Mouse (Mus musculus) gastrocnemius, postnatal 25 days (tissue): ENCODE results near the gene Sox2. TPM values are rescaled to one million over a fixed set of nuclear protein-coding genes. Genes with fewer than 3 reads are reported as not detected.

ENCODE experiments used
- DNase-seq: peaks from one replicate; pipeline ENCODE4 v3.0.0; 2022
- total RNA-seq, 2 experiments: library from RNA; stranded (reverse); gene quantifications; 1 replicate in 1 of 2; 2 replicates in 1 of 2; pipeline ENCODE4 v1.2.3; 2021

Gene Sox2
- total RNA-seq, 2 experiments from 2014 or later, result not detected

DNA sequence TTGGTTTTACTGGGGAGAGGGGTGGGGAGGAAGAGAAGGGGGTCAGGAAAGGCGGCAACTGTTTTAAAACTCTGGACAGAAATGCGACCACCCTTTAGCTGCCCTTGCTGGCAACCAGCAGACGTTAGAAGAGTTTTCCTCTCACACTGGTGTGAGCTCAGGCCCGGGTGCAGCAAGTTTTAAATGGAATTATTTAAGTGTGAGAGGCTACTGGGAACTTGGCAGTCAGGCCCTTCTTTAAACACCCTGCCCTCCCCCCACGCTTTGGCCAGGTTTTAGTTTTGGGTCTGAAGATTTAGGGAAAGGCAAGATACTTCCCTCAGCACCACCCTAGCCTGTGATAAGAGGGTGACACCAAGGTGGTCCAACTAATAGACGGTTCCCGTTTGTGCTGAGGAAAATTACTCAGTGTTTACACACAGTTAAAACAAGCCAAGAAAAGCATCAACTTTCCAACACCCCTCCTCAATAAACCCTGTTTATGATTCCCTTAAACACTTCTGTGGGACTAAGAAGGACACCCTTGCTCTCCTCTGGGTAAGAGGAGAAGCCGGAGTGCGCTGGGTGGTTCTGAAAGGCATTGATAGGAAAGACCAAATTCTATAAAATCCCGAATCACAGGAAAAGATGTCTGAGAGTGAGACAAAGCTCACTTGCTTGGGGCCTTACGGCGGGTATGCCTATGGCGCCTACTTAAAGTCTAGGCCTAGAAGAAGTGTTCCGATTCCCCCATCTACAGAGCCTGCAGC lies 10.5 kb downstream of the Sox2 start:
- DNase-seq, result no peak

DNA sequence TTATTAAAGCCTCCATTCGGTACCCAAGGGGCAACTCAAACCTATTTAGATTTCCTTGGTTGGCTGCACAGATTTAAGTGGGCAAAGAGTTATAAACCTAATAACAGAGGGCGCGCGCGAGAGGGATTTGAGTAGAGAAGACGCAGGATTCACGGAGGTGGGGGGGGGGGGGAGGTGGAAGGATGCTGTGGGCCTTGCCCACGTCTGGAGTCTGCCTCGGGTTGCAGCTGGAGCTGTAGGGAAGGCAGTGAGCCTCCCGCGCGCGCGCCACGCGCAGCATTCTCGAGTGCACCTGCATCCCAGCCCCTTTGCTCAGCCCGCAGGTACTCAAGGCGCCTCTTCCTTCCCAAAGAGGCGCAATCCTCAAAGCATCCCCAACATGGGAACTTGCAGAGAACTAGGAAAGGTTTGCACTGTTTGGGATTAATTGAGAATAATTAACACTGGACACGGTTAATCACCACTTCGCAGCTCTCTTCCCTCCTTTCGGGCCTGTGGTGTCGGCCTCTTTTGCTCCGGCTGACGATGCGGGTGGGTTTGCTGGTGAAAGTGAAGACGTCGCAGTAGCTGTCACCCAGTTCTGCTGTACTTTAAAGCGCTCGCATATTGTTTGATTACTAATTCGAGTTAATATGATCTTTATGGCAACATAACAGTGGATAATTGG lies 11.3 kb downstream of the Sox2 start:
- no peak for DNase-seq

DNA sequence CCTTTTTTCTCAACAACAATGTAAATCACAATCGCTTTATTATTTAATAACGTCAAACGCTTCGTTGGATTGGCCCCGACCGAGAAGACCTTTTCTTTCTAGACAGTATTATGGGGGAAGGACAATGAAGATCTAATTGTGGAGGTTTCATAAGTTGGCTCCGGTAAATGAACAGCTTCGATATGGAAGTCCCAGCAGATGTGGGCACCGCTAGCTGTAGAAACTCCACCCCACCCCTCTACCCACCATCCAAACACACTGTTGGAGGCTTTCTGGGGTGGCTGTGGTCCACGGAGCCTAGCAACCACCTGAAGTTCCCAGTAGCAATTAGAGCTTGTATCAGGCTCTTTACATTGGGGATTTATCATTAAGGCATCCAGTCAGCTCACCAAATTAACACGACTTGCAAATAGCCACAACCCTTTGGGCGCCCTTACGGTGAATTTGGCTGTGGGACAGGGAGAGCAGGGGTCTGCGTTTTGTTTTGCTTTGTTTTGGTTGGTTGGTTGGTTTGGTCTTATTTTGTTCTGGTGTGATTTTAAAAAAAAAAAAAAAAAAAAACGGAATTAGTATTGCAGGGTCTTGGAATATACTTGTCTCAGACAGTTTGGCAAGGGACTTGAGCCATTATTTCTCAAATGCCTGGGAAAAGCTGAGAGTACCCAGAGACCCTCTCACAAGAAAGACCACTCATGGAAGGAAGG lies 12.0 kb downstream of the Sox2 start:
- DNase-seq, result no peak

DNA sequence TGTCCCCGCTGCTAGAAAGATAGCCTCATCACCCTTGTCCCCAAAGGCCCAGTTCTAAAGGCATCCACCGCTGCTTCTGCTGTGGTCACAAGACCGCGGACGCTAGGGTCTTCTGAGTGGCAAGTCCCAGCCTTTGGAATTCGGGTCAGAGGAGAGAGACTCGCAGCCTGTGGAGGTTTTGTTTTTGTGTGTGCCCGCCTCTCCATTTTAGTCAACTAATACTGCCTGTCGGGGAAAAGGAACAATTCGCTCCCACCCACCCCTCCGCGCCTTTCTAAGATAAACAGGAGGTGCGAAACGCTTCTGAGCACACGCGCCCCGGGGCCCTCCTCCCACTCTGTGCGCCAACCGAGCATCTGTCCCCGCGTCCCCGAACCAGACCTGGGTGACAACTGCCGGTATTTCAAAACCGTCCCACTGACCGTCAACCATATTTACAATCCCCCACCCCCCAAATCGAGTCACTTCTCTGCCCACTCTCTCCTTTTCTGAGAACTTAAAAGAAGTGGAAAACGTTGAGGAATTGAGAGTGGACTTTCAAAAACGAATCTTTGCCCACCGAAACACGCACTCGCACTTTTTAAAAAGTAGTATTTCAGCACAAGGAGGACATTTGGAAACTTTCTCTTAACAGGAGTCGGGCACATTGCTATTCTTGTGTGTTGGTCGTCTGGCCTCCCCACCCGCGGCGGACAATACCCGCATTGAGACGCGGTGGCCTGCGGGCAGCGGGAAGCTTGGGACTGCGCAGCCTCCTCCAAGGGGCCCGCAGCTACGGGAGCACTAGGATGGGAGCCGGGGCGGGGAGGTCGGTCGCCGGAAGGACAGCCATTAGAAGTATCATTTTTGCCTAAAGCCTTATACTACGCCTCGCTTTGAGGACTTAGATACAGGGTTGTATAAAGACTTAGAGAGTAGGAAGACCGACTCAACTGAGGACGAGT lies 12.8 kb downstream of the Sox2 start:
- DNase-seq, result no peak

DNA sequence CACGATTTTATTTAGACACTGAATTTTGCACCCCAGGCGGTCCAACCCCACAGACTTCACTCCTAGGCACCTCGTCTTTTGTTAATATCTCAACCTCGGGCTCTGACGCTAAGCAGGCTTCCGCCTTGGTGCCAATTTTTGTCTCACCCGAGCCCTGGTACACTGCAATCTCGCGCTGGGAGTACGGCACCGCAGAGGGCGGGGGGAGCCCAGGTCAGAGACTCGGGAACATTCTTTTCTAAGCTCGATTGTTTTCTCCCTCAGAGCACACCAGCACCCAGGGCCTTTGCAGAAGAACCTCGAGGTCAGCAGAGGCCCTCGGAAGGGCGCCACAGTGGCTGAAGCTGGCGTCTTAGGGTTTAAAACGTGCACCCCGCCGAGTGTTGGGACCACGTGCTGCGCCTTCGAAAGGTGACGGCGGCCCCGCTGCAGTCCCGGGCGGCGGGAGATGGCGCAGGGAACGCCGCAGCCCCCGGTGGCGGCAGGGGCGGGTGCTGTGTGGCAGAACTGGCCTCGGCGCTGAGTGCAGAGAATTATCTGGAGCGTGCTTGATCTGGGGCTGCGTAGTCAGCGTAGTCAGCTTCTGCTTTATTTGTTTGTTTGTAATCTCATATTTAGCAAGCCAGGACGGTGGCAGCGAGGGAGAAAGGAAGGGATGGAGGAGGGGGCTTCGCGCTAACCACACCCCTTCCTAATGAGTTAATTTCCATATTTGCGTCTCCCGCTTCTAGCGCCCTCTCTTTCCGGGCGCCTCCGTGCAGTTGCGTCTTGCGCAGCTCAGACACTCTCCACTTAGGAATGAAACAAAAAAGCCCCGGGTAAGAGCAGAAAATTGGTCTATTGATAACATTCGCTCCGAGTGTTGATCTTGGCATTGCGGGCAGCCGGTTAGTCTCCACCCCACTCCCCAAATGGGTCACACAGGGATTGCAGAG lies 13.8 kb downstream of the Sox2 start:
- DNase-seq, result no peak

DNA sequence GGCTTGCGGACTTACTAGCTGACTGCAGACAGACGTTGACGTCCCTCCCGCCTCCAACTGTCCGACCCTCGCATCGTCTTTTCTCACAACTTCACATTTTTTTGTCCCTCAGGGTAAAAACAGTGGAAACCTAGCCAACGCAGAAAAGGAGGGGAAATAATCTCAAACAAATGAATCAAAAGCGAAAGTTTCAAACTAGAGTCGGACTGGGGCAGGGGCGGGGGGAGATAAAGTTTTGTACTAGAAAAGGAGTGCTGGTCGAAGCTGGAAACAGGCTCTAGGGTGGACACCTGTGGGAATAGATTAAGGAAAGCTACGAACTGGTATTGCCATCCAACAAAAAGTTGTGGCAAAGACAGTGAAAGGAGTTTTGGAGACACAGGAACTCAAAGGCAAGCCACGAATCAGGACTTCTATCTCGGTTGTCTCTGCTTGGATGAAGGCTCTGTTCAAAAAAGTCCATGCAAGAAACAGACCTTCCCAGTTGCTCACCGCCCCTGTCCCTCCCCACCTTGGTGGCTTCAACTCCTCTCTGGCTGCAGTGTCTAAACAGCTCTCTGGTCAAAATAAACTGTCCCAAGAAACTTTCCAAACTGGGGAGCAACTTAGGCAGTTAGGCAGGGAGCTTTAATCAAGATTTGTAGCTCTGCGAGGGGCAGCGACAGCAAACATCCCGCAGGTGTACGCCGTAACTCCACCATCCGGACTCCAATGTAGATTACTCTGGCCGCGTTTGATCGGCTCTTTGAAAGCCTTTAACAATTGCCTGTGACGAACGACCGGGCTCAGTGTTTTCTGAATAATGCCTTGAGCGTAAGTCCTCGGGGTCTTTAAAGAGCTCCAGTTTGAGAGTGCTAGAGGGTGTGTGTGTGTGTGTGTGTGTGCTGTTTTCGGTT lies 14.7 kb downstream of the Sox2 start:
- no peak for DNase-seq

DNA sequence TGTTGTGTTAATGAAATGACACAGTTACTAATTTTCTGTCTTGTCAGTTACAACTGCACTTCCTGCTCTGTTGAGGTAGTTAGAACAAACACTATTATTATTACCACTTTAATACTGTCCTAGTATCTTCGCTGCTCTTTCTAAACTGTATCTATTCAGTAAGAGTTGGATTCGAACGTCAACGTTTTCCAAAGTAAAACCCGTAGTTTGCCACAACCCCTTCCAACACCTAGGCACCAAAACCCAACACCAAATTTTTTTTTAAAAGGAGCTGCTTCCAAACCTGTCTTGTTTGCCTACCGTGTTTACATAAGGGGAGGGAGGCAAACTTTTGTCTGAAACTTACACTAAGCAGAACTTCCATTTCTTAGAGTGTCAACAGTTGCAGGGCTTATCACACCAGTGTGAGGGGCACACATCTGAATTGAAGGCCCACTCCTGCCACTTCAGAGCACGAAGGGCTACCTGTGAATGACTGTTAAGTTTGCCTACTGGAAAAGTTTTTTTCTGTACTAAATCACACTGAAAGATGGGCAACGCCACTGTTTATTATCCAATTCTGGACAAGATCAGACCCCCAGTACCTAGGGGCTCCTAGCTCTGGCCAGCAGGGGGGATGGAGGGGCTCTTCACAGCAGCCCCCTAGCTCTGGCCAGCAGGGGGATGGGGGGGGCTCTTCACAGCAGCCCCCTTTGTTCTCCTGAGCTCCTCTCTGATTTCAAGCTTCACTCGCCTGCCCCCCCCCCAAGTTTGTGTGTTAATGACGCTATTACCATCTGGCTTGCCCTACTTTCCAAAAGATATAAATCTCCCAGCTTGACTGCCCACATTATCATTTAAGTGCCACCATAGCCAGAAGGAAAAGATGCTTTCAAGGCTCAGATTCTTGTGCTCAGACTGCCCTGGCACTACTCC lies 15.8 kb downstream of the Sox2 start:
- no peak for DNase-seq

DNA sequence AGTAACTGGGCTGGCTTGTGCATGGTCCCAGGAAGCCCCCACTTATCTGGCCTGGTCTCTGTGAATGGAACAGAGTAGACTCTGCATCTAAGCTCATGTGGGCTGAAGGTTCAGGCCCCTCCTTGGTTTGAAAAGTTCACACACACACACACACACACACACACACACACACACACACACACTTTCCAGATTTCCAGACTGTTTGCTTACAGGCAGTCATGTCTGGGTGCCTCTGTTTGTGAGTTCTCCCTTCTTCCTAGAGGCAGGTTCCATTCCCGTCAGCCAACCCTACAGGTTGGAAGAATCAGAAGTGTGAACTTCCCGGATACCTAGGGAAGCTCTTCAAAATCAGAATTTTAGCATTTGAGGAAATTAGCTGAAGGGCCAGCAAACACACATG lies 17.0 kb downstream of the Sox2 start:
- DNase-seq, result no peak

DNA sequence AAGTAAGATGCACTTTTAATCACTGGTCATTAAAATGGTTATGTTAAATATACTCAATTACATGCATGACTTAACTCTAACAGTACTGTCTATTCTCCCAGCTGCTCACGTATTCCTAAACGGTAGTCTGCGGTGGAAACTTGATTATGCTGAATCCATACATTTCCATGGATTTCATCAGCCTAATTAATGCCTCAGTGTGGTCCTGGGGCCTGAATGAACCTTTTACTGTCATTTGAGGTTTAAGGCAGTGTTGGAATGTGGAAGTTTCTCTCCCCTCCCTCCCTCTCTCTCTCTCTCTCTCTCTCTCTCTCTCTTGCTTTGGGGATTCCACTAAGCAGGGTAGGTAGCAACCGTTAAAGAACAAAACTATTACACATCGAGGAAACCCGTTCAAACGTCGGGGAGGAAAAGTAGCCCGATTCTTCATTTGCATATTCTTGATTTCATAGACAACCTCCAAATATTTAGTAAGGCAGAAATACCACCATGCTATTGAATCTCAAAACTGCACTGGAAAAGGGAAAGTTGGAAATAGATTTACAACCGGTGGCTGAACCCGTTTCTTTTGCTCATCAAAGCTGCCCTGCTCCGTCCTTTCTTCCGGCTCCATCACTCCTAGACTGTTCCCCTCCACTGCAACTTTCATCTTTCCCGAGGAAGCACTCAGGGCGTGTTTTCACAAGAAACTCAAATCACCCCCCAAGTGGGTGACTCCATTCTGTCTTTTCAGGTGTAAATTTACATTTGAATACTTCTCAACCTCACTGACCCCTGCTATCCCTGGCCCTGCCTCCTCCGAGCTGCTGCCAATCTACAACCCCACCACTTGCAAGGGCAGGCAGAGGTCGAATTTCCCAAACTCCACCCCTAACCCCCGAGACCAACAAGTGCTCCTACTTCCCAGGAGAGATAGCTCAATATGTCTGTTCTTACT lies 17.9 kb downstream of the Sox2 start:
- DNase-seq, result no peak

DNA sequence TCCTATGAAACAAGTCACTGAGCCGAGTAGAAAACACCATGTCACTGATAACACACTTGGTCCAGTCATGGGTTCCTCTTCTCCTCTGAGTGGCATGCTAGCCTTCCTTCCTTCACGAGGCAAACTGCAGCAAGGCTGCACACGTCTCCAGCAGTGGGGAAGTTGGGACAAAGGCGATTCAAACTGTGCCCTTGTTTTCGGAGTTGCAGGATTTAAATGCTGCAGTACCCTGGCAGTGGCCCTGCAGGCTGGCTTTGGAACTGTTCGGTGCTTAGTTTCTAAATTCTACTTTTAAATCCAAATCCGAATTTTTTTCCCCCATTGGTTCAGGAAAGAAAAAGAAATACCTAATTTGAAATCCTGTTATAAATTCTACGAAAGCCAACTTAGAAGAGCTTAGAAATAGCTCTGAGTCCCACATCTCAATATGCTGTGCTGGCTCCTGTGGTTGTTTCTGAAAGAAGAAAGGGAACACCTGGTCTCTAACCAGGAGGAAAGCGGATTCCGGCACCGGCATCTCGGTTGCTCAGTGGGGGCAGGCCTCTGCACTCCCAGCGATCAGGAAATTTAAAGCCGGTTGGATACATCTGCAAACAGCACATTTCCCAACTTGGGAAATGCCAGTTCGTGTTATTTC lies 20.9 kb downstream of the Sox2 start:
- DNase-seq, result no peak

DNA sequence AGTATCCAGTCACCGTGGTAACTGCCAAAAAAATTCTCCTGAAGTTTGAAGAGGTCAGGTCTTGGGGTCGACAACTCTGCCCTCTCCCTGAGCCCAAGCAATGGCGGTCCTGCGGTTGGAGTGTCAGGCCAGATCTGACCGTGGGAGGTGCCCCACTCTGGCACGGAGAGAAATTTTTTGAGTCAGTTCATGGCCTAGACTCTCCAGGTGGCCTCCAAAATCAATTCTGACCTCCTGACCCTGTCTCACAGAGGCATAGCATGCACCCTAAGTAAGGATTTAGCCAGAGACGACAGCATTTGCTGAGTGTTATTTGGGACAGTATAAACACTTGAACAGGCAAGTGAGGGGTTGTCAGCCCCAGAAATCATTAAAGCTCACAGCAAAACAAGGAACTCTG lies 28.6 kb downstream of the Sox2 start:
- no peak for DNase-seq

DNA sequence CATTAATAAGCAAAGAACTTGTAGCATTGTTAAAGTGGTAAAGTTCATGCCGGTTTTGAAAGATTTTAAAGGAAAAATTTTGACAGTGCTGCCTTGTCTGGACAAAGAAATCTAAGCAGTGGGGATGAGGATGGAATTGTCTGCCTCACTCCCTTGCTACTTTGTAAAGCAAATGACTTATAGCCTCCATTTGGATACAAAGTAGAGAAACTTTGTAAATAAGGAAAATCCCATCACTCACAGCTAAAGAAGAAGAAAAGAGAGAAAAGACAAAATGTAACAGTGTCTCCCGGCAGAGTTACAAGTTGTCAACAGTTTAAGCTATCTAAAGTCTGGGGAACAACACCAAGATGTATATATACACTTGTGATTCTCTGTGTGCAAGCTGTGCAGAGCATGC lies 29.2 kb downstream of the Sox2 start:
- DNase-seq, result no peak

DNA sequence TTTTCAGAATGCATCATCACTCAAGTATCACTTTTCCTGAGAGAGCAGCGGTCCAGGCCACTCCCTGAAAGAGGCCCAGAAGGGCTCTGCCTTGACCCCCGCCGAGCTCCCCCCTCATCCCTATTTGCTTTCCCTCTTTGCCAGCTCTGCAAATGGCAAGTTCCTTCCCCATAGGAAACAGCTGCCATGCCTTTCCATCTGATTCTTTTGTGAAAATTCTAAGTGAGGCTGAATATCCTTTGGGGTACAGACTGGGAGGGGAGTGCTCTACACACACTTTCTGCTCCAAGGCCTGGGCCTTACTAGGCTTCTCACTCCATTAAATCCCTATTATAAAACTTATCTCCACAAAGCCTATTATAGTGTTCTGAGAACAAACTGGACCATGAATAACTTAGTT lies 29.7 kb downstream of the Sox2 start:
- DNase-seq, result no peak

DNA sequence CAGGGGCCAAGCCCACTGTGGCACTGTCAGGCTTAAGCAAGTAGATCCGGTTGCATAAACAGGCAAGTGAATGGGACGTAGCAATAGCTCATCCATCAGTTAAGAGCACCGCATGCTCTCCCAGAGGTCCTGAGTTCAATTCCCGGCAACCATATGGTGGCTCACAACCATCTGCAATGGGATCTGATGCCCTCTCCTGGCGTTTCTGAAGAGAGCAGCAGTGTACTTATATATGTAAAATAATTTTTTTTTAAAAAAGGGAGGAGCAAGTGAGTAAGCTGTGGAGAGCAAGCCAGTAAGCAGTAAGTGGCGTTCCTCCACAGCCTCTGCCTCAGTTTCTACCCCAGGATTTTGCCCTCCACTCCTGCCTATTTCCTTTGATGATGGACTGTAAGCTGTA lies 37.9 kb downstream of the Sox2 start:
- DNase-seq, result no peak

DNA sequence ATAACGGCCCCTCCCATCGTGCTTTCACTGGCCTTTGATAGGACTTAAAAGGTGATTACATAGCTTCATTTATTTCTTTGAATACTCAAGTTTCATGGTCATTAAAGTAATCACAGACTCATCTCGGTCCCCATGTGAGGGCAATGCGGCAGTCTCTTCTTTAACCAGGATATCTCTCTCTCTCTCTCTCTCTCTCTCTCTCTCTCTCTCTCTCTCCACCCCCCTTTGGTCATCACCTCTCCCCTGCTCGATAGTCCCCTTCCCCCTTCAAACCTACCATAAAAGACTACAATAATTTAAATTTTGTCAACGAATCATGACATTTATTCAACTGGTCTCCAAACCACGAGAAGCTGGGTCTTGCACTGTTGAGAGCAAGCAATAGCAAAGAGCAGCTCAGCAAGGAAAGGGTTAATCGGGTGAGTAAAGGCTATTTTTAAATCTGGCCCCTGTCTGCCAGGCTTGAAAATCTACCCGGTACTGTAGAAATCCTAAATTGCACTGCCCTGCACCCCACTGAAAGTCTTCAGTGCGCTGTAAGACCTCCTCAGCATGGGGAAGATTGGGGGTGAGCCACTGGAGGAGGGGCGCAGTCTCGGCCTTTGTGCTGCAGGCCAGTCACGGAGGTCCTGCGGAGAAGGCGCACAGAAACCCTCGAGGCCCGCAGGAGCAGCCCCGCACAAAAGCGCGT lies 41.6 kb downstream of the Sox2 start:
- DNase-seq, result no peak

DNA sequence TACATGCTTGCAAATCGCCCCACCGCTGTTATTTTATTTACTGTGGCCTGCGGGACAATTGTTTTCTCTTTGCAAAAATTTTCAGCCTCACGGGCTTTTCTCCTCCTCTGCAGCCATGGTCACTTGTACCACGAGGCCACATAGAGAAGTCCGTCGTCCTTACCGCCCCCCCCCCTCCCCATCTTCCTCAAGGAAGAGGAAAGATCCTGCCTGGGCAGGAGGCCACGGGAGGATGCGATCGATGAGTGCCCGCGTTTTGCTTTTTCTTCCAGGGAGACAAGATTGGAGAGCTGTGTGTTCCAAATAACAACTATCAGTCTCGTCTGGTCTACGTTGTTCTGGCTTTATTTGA lies 42.2 kb downstream of the Sox2 start:
- no peak for DNase-seq
